20 mouse cellular contexts compared by ENCODE assay signal in genomic region chr17:10464700-10465099, GRCm38 (mm10).
DNase-seq lines count a peak whose midpoint lies in the region; ATAC-seq lines count a peak whose summit lies in the region.
"Had no signal": no experiment of that assay in that cellular context is flagged by ENCODE, and none has a peak within 500 bp of the region (broad histone marks: within the 10 kb centered on the region; RNA-seq: fewer than 3 reads in every experiment).

No protein-coding gene starts in this region.

- WGBS in lung, embryonic 16.5 days: 66% methylated on average over 3 of the region's 3 CpGs

- no peaks in the 10 kb centered on the region for H3K36me3 ChIP-seq in lung, embryonic 16.5 days (ENCODE audit: control insufficient read depth, insufficient read depth, low read length)
- H3K36me3 ChIP-seq: embryonic facial prominence, embryonic 13.5 days; forebrain, embryonic 15.5 days; heart, embryonic 12.5 days; hindbrain, embryonic 12.5 days had no signal

- ATAC-seq in lung, embryonic 16.5 days (ENCODE audit: low read depth): peak; percentile 82
- ATAC-seq: forebrain, embryonic 15.5 days; hindbrain, embryonic 16.5 days; inflammation-experienced regulatory T-cells, adult 6 months had no signal

- DNase-seq in heart, adult 11 months: peak; percentile 73
- no peak for DNase-seq in heart, postnatal 25 days (ENCODE audit: low spot score)
- DNase-seq in lung, adult 18-20 months: peak; percentile 27 to 60
- DNase-seq in lung, postnatal 14 days: no peak
- peak; percentile 38 for DNase-seq in lung, postnatal 25 days (ENCODE audit: low spot score)
- DNase-seq in thymus, postnatal 10 days (ENCODE audit: low spot score in 2 of 2): no peak
- DNase-seq: adrenal gland, adult 2 months; adrenal gland, postnatal 25 days; cerebellum, adult 2 months; cerebellum, postnatal 14 days; gastrocnemius, postnatal 10 days; heart, adult 2 months; heart, postnatal 4 days had no signal

- H3K9me3 ChIP-seq in lung, embryonic 16.5 days (ENCODE audit: control insufficient read depth, low read length): no peaks in the 10 kb centered on the region
- H3K9me3 ChIP-seq: embryonic facial prominence, embryonic 13.5 days; forebrain, embryonic 15.5 days; heart, embryonic 12.5 days; hindbrain, embryonic 12.5 days had no signal

- intact Hi-C loops in heart, postnatal 25 days (cut with DNase I): no loop called here

- no peaks in the 10 kb centered on the region for H3K27me3 ChIP-seq in lung, embryonic 16.5 days (ENCODE audit: control insufficient read depth, insufficient read depth, low read depth, low read length)
- H3K27me3 ChIP-seq: embryonic facial prominence, embryonic 13.5 days; forebrain, embryonic 15.5 days; heart, embryonic 12.5 days; hindbrain, embryonic 12.5 days had no signal

- H3K4me2 ChIP-seq in lung, embryonic 16.5 days (ENCODE audit: low read depth, low read length): no peak overlapping the region
- H3K4me2 ChIP-seq: embryonic facial prominence, embryonic 13.5 days; forebrain, embryonic 15.5 days; heart, embryonic 12.5 days; hindbrain, embryonic 12.5 days had no signal

- no peak overlapping the region for H3K9ac ChIP-seq in lung, embryonic 16.5 days (ENCODE audit: low read length)
- H3K9ac ChIP-seq: embryonic facial prominence, embryonic 13.5 days; forebrain, embryonic 15.5 days; heart, embryonic 12.5 days; hindbrain, embryonic 12.5 days had no signal

- H3K27ac ChIP-seq in lung, embryonic 16.5 days (ENCODE audit: low read length): peak overlapping the region; percentile 63
- H3K27ac ChIP-seq: embryonic facial prominence, embryonic 13.5 days; forebrain, embryonic 15.5 days; heart, adult 2 months; hindbrain, embryonic 12.5 days had no signal

- H3K4me3 ChIP-seq in lung, embryonic 16.5 days (ENCODE audit: low read length): no peak overlapping the region
- H3K4me3 ChIP-seq: embryonic facial prominence, embryonic 13.5 days; forebrain, embryonic 15.5 days; heart, adult 2 months; heart, embryonic 12.5 days; hindbrain, embryonic 12.5 days had no signal

- H3K4me1 ChIP-seq in lung, embryonic 16.5 days (replicated peaks; ENCODE audit: control insufficient read depth, insufficient read depth, low read length): peaks cover 22% of the 10 kb centered on the region
- H3K4me1 ChIP-seq: embryonic facial prominence, embryonic 13.5 days; forebrain, embryonic 15.5 days; hindbrain, embryonic 12.5 days had no signal

Comparison
In these comparisons a context has a peak if more than half of its experiments do, and no peak if none do; other contexts are left out.
1. DNase-seq: peak in heart, adult 11 months (single experiment), lung, adult 18-20 months (2 of 2) and lung, postnatal 25 days (single experiment); none in heart, postnatal 25 days (single experiment), lung, postnatal 14 days (single experiment) and thymus, postnatal 10 days (0 of 2).